Mouse (Mus musculus) left cerebral cortex, postnatal 36 days (tissue): ENCODE measurements around the gene Ms4a10. TPM values are rescaled to one million over a fixed set of nuclear protein-coding genes. Genes with fewer than 3 reads are reported as not detected.
A peak's percentile ranks its signal among the peaks of the same experiment; 100 is the strongest.

Experiments
- DNase-seq, 2 experiments: peaks; one replicate each; pipeline ENCODE4 v3.0.0; 2021 to 2022; ENCODE audit warnings: low spot score in 2 of 2, mixed read lengths in 1 of 2
- intact Hi-C: fragments of 180-260 bp; cut with DNase I; formaldehyde crosslinking; loops from one replicate; pipeline ENCODE4 v1.15.1; 2025
- total RNA-seq, 2 experiments: library from RNA; stranded (reverse); gene quantifications; 2 replicates each; pipeline ENCODE4 v1.2.3; 2021

Gene Ms4a10
- total RNA-seq = not detected

DNA sequence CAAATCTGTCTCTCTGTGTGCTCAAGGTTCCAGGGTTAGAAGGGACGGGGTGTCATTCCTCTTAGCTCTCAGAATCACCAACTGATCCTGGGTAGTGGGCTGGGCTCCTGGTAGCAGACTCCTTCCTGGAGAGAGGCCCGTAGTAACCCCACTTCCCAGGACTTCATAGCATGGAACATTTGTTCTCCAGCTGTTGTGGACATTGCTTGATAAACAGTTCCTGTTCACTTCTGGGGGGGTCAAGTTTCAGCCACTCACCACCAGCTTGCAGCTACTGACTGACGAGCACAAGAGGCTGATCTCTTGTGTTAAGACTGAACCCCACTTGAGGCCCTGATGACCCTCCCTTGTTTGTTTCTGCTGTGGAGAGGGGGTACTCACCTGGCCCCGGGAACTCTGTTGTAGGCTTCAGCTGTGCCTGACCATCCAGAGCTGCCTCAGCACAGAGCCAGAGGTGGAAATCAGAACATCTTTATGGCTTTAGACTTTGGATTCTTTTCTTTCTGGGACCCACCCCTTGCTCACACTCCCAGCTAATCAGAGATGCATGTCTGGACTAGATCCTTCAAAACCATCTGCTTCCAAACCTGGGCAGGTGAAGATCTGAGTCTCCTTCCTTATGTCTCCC lies at the start of gene Ms4a10:
Gene Ms4a10, minus strand, starts transcription at position 433 of the 628 bp plus-strand sequence.
- no peak for DNase-seq
- intact Hi-C loops = loop anchor here (5.0 kb wide), 1 partner anchor 307 kb away; no protein-coding TSS in a partner anchor

DNA sequence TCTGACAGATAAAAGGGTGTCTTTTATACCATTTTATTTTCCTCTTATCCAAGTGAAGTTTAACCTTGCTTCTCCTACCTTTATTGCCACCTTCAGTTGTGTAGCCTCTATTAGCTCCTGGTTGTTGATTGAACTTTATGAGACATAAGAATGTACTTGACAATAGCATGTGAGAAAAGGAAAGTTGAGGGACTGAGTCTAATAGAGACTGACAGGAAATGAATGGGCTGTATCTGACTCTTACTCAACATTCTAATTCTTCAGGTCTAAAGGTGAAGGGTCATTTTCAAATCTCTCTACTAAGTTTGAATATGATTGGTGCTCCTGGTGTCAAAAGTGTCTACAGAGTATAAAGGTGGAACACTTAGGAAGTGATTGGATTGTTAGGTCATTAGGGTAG lies 47.9 kb upstream of the Ms4a10 start:
- intact Hi-C loops = no loop called here
- no peak for DNase-seq

DNA sequence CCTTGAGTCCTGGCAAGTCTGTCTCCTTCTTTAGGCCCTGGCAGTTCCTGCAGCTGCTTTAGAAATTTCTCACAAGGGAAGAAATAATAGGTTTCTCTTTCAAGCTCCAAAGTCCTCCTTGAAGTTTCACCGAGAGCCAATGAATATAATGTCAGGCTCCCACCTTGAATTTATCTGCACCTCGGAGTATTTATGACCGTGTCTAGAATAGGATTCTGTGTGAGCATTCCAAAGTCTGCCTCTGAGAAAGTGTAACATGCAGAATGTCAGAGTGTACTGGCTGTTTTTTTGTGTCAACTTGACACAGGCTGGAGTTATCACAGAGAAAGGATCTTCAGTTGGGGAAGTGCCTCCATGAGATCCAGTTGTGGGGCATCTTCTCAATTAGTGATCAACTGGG lies 43.4 kb upstream of the Ms4a10 start, which contains the start of gene Ms4a18:
Gene Ms4a18, minus strand, starts transcription at position 141 of the 400 bp plus-strand sequence.
- intact Hi-C loops = no loop called here
- no peak for DNase-seq

DNA sequence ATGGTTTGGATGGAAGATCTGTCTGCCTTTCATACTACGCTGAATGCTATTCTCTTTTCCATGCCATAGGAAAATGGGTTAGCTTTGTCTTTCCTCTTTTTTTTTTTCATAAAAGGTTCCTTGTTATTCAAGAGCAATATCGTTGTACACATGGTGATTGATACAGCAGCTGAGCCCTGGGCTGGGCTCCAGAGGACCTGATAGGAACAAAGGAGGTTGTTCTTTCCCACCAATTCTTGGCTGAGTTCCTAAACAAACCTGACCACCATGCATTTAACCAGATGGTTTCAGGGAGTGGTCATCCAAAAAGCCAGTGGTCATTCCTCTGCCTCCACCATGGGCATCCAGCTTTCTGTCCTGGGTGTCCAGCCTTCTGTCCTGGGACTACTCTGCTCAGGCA lies 42.8 kb upstream of the Ms4a10 start:
- intact Hi-C loops = no loop called here

GRCm38 (mm10) chr19:11015998-11016397 lies 41.5 kb upstream of the Ms4a10 start:
- no peak for DNase-seq
- intact Hi-C loops = no loop called here

More for the DNA sequence above, 42.8 kb upstream of the Ms4a10 start:
- no peak for DNase-seq

- intact Hi-C loops = no loop called here
- no peak for DNase-seq
These were observed 41.0 kb upstream of the Ms4a10 start for GRCm38 (mm10) chr19:11015468-11015867.

GRCm38 (mm10) chr19:10993150-10993549 lies 18.7 kb upstream of the Ms4a10 start, which contains the start of gene Ms4a15:
Gene Ms4a15 (minus strand): TSS chr19:10993250.
- DNase-seq = no peak
- intact Hi-C loops = no loop called here

GRCm38 (mm10) chr19:10991911-10992310 lies 17.4 kb upstream of the Ms4a10 start:
- no peak for DNase-seq
- intact Hi-C loops = no loop called here

DNA sequence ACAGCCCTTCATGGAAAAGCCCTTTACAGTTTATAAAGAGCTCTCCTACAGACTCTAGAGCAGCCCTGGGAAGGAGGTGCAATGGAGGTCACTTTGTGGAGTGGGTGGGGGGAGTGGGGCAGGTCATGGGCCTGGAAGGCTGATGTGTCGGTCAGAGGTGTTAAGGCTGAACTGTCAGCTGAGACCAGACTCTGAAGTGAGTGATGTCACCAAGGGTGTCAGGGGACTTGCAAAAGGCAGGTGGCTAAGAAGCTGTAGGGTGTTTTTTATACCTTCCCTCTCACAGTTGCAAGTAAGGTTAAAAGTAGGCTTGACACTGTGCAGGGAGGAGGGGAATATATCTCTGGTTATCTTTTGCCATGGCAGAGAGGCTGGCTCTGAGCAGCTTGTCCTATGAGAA lies 16.3 kb upstream of the Ms4a10 start:
- intact Hi-C loops = no loop called here
- DNase-seq = no peak

- intact Hi-C loops = no loop called here
- DNase-seq = no peak
These were observed 14.1 kb upstream of the Ms4a10 start for GRCm38 (mm10) chr19:10988563-10988962.

- intact Hi-C loops = no loop called here
- no peak for DNase-seq
These were observed 11.4 kb upstream of the Ms4a10 start for GRCm38 (mm10) chr19:10985889-10986288.

GRCm38 (mm10) chr19:10984551-10984950 lies 10.1 kb upstream of the Ms4a10 start:
- no peak for DNase-seq
- intact Hi-C loops = no loop called here

GRCm38 (mm10) chr19:10983146-10983545 lies 8.7 kb upstream of the Ms4a10 start:
- intact Hi-C loops = no loop called here
- no peak for DNase-seq

- no peak for DNase-seq
- intact Hi-C loops = no loop called here
These were observed 5.7 kb upstream of the Ms4a10 start for GRCm38 (mm10) chr19:10980210-10980609.

DNA sequence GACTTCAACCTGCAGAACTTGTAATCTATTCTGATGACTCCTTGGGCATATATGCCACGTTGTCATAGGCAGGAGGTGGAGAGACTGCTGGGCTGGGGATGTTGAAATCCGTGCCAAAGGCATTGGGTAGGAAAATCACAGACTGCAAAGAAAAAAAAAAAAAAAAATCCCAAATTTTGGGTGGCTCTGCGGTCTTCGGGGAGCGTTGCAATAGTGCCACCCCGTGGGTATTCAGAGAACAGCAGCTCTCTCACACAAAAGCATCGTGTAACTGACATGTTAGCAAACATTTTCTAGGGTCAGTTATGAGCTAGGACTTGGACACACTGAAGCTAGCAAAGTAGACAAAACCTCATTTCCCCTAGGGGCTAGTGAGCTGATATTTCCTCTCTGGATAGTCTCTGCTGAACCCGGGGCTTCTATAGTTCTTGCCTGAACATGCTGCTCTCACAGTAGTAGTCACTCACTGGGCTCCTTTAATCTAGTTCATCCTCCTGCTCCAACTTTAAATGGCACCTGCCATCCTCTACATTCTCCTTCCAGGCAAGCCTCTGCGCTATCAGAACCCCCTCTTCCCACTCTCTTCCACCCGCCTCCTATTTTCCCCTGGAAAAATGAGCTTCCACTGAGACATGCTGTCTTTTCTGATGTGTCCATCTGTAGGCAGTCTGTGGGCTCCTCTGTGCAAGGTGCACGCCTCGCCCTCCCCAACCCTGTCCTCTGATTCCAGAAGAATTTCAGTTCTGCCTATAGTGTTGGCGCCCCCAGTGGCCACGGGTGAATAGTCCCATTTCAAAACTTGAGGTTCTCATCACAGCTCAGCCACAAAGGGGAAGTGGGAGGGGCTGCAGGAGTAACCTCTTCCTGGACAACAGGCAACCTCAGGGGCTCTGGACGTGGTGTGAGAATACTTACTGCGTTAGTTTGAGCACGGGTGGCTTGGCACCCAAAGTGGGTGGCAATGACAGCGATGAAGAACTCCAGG lies 5.0 kb upstream of the Ms4a10 start:
- intact Hi-C loops = no loop called here
- peak; percentile 46 to 66 for DNase-seq

DNA sequence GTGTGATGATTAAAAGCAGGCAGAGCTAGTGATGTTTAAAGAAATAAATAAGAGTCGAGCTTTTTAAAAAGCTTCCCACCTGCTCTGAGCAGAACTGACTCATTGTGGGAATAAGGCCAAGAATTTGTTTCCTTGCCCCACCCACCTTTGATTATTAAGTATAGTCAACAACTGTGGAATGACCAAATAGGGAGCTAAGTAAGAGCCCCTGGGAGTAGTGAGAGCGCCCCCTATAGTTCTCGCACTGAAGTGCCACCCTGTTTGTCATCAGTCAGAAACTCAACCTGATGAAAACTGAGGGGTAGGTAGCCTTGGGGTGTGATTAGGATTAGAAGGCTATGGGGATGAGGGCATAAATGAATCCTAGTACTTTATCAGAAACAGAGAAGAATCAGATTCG lies 1.8 kb upstream of the Ms4a10 start:
- intact Hi-C loops = no loop called here
- no peak for DNase-seq

GRCm38 (mm10) chr19:10975187-10975586 lies 717 bp upstream of the Ms4a10 start:
- intact Hi-C loops = no loop called here

DNA sequence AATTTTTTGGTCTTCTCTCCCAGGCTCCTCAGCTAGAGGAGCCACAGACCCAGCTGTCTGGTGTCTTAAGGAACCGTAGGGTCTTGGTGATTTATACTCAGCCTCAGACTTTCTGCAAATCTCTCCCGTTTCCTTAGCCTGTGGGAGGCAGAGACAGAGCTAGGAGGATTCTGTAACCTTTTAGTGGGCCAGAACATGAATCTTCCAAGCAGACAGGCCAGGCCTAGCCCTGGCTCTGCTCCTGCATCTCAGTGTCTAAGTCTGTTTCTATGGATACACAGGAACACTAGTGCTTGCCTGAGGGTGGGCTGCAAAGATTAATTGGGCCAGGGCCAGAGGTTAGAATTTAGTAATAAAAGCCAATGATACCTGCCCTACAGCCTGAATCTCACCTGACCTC lies 1.3 kb downstream of the Ms4a10 start:
- intact Hi-C loops = loop anchor here (5.0 kb wide), 1 partner anchor 306 kb away; no protein-coding TSS in a partner anchor
- no peak for DNase-seq

More at GRCm38 (mm10) chr19:10975187-10975586, 717 bp upstream of the Ms4a10 start:
- DNase-seq = no peak

DNA sequence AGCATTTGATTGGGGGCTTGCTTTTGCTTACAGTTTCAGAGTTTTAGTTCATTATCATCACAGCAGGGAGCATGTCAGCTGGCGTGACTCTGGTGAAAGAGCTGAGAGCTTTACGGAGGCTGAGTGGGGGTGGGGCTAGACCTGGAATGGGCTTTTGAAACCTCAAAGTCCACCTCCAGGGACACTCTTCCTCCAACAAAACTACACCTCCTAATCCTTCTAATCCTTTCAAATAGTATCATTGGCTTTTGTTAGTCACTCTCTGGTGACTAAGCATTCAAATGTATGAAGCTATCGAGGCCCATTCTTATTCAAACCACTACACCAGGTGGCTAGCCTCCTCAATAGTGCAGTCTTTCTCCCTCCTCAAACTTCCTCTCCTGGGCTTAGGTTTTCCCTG lies 1.8 kb downstream of the Ms4a10 start:
- intact Hi-C loops = loop anchor here (5.0 kb wide), 1 partner anchor 305 kb away; no protein-coding TSS in a partner anchor
- no peak for DNase-seq

- intact Hi-C loops = loop anchor here (5.0 kb wide), 1 partner anchor 303 kb away; no protein-coding TSS in a partner anchor
- no peak for DNase-seq
These were observed 4.0 kb downstream of the Ms4a10 start for GRCm38 (mm10) chr19:10970457-10970856.
